Mouse (Mus musculus): Measurements from ENCODE around the gene Lrig1.

Gene Lrig1

DNA sequence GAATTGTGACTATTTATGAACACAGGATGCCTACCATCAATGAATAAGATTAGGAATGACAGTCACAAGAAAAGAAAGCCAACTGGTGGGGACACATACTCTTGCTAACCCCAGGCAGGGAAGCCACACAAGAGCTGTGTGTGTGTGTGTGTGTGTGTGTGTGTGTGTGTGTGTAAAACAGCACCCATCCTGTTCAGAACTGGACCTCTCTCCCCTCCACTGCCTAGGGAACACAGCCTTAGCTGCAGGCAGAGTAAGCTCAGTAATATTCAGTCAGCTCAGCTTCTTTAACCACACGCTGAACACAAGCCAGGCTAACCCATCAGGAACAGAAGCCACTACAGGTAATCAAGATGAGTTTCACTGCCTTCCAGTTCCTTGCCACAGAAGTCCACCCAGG is 34.3 kb downstream of the Lrig1 start:
- H3K4me1 ChIP-seq (replicated peaks; ENCODE audit: low read depth, low read length), result peaks cover 56% of the 10 kb centered on the region
- TF ChIP-seq NANOG (IDR thresholded peaks at IDR 0.05; ENCODE audit: borderline replicate concordance, low read length) (no peak), POU5F1 (IDR thresholded peaks at IDR 0.05; ENCODE audit: borderline replicate concordance, low read length) (no peak), CTCF (conservative IDR thresholded peaks at IDR 0.05; ENCODE audit: low read length) (no peak)

DNA sequence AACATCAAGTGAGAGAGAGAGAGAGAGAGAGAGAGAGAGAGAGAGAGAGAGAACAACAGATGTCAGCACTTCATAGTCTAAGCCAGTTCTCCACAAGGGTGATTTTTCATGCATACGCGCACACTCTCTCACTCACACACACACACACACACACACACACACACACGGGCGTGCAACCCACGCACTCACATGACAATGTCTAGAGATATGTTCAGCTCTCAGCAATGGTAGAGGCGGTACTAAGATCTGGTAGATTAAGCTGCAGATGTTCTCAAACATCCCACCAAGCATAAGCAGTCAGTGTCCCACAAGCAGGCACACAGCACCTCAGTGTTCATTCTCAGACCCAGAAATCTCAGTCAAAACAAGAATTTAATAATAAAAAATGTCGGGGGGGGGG is 34.7 kb downstream of the Lrig1 start:
- no peaks in the 10 kb centered on the region for H3K9me3 ChIP-seq (ENCODE audit: low read length)
- TF ChIP-seq POU5F1 (IDR thresholded peaks at IDR 0.05; ENCODE audit: borderline replicate concordance, low read length) (no peak), CTCF (conservative IDR thresholded peaks at IDR 0.05; ENCODE audit: low read length) (no peak), NANOG (IDR thresholded peaks at IDR 0.05; ENCODE audit: borderline replicate concordance, low read length) (no peak)
- H3K4me3 ChIP-seq (replicated peaks; ENCODE audit: low read length), result no peak overlapping the region
- H3K4me1 ChIP-seq (replicated peaks; ENCODE audit: low read depth, low read length), result peaks cover 52% of the 10 kb centered on the region
- peaks cover 22% of the 10 kb centered on the region for H3K36me3 ChIP-seq (ENCODE audit: insufficient read depth, low read length)
- no peaks in the 10 kb centered on the region for H3K27me3 ChIP-seq (ENCODE audit: insufficient read depth, low read length)

More for the DNA sequence above, 34.3 kb downstream of the Lrig1 start:
- Histone ChIP-seq H3K27me3 (ENCODE audit: insufficient read depth, low read length) (no peaks in the 10 kb centered on the region), H3K4me3 (replicated peaks; ENCODE audit: low read length) (no peak overlapping the region), H3K36me3 (ENCODE audit: insufficient read depth, low read length) (peaks cover 18% of the 10 kb centered on the region; the same call in 1 of the 2 replicates), H3K9me3 (ENCODE audit: low read length) (no peaks in the 10 kb centered on the region)

DNA sequence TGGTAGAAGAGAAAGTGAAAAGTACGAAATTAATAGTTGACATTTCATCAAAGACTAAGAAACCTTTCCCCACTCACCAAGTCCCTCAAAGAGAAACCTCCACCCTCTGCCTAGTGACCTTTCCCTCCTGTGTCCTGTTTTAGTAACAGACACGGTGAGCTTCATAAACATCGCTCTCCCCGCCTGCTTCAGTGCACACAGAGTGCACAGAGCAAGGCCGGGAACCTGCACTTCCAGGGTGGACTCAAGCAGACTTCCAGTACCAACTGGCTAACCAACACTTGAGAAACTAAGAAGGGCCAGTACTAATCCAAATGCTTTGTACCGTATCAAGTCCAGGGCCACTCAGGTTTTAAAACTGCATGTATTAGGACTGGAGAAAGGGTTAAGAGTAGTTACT is 36.0 kb downstream of the Lrig1 start:
- Histone ChIP-seq H3K27me3 (ENCODE audit: insufficient read depth, low read length) (no peaks in the 10 kb centered on the region), H3K4me1 (replicated peaks; ENCODE audit: low read depth, low read length) (peaks cover 39% of the 10 kb centered on the region)
- no peak for TF ChIP-seq CTCF (conservative IDR thresholded peaks at IDR 0.05; ENCODE audit: low read length)
- TF ChIP-seq POU5F1 (IDR thresholded peaks at IDR 0.05; ENCODE audit: borderline replicate concordance, low read length), result no peak
- no peak for TF ChIP-seq NANOG (IDR thresholded peaks at IDR 0.05; ENCODE audit: borderline replicate concordance, low read length)

DNA sequence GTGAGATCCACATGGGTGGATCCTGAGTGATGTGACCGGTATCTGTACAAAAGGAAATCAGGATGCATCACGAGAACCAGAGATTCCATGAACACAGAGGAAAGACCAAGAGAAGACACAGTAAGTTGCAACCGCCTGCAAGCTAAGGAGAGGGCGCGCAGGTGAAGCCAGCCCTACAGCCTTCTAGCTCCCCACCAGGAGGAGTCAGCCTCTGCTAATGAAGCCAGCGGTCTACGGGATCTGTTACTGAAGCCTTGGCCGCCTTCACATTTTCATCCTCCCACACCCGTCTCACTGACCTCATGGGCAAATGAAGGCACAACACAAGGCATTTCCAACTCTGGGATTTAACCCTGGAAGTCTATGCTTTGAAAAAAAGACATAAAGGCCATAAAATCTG is 38.0 kb downstream of the Lrig1 start:
- H3K27me3 ChIP-seq (ENCODE audit: insufficient read depth, low read length), result no peaks in the 10 kb centered on the region

More for the DNA sequence above, 36.0 kb downstream of the Lrig1 start:
- Histone ChIP-seq H3K36me3 (ENCODE audit: insufficient read depth, low read length) (peaks cover 28% of the 10 kb centered on the region), H3K9me3 (ENCODE audit: low read length) (no peaks in the 10 kb centered on the region), H3K4me3 (replicated peaks; ENCODE audit: low read length) (no peak overlapping the region)

DNA sequence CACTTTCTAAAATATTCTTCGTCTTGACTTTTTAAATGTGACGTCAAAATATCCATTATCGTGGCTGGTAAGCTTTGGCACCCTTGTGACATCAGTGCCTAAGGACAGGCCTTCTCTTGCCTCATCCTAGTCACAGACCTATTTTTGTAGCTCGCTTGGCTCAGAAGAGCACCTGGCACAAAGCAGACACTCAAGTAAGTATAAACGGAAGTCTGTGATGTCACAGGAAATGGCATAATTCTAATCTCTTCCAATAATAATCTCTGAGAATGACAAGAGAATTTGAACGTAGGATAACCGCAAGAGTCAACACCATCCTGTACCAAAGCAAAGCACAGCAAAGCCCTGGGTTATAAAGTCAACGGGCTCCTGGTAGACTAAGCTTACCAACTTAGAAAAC is 38.6 kb downstream of the Lrig1 start:
- Histone ChIP-seq H3K27me3 (ENCODE audit: insufficient read depth, low read length) (no peaks in the 10 kb centered on the region), H3K36me3 (ENCODE audit: insufficient read depth, low read length) (peaks cover 37% of the 10 kb centered on the region), H3K9me3 (ENCODE audit: low read length) (no peaks in the 10 kb centered on the region), H3K4me1 (replicated peaks; ENCODE audit: low read depth, low read length) (peaks cover 43% of the 10 kb centered on the region), H3K4me3 (replicated peaks; ENCODE audit: low read length) (no peak overlapping the region)
- no peak for TF ChIP-seq POU5F1 (IDR thresholded peaks at IDR 0.05; ENCODE audit: borderline replicate concordance, low read length)
- no peak for TF ChIP-seq NANOG (IDR thresholded peaks at IDR 0.05; ENCODE audit: borderline replicate concordance, low read length)
- no peak for TF ChIP-seq CTCF (conservative IDR thresholded peaks at IDR 0.05; ENCODE audit: low read length)

More for the DNA sequence above, 38.0 kb downstream of the Lrig1 start:
- TF ChIP-seq POU5F1 (IDR thresholded peaks at IDR 0.05; ENCODE audit: borderline replicate concordance, low read length) (no peak), CTCF (conservative IDR thresholded peaks at IDR 0.05; ENCODE audit: low read length) (no peak), NANOG (IDR thresholded peaks at IDR 0.05; ENCODE audit: borderline replicate concordance, low read length) (no peak)
- Histone ChIP-seq H3K36me3 (ENCODE audit: insufficient read depth, low read length) (peaks cover 37% of the 10 kb centered on the region), H3K4me3 (replicated peaks; ENCODE audit: low read length) (no peak overlapping the region), H3K4me1 (replicated peaks; ENCODE audit: low read depth, low read length) (peaks cover 42% of the 10 kb centered on the region), H3K9me3 (ENCODE audit: low read length) (no peaks in the 10 kb centered on the region)

DNA sequence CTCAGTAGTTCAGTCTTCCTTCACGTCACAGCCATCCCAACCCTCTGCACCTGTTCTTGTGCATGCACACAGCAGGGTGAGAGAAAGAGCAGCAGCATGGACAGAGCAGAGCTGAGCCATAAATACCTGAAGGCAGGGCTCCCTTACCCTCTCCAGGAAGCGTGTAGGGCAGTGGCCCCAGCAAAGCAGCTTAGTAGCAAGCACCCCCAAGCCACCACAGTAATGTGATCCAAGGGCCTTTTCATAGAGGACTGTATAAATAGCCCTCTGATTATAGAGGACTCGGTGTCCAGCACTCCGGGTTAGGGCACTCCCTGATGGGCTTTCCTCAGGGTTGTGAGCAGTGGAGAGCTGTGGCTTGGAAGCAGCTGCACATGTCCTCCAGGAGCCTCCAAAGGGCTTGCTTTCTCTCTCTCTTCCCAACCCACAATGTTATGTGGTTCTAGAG is 40.0 kb downstream of the Lrig1 start:
- TF ChIP-seq CTCF (conservative IDR thresholded peaks at IDR 0.05; ENCODE audit: low read length), result no peak
- no peak for TF ChIP-seq NANOG (IDR thresholded peaks at IDR 0.05; ENCODE audit: borderline replicate concordance, low read length)
- no peak for TF ChIP-seq POU5F1 (IDR thresholded peaks at IDR 0.05; ENCODE audit: borderline replicate concordance, low read length)
- no peaks in the 10 kb centered on the region for H3K9me3 ChIP-seq (ENCODE audit: low read length)
- H3K4me3 ChIP-seq (replicated peaks; ENCODE audit: low read length), result no peak overlapping the region
- H3K36me3 ChIP-seq (ENCODE audit: insufficient read depth, low read length), result peaks cover 46% of the 10 kb centered on the region
- H3K27me3 ChIP-seq (ENCODE audit: insufficient read depth, low read length), result no peaks in the 10 kb centered on the region
- H3K4me1 ChIP-seq (replicated peaks; ENCODE audit: low read depth, low read length), result peaks cover 34% of the 10 kb centered on the region

DNA sequence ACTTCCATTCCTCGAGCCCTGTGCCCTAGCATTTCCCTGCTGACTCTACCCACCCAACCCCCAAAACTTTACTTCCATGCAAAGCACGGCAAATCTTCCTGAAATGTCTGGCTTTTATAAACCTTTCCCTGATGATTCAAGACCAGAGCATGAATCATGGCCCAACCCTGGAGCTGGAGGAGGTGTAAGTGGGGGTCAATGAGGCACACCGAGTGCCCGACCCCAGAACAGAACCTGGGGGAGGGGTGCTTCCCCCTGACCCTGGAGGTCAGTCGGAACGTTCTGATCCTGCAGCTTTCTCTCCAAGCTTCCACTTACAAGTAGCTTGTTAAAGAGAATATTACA is 41.9 kb downstream of the Lrig1 start:
- H3K9me3 ChIP-seq (ENCODE audit: low read length), result no peaks in the 10 kb centered on the region
- no peak for TF ChIP-seq POU5F1 (IDR thresholded peaks at IDR 0.05; ENCODE audit: borderline replicate concordance, low read length)
- no peak for TF ChIP-seq NANOG (IDR thresholded peaks at IDR 0.05; ENCODE audit: borderline replicate concordance, low read length)
- no peak for TF ChIP-seq CTCF (conservative IDR thresholded peaks at IDR 0.05; ENCODE audit: low read length)
- H3K27me3 ChIP-seq (ENCODE audit: insufficient read depth, low read length), result no peaks in the 10 kb centered on the region

DNA sequence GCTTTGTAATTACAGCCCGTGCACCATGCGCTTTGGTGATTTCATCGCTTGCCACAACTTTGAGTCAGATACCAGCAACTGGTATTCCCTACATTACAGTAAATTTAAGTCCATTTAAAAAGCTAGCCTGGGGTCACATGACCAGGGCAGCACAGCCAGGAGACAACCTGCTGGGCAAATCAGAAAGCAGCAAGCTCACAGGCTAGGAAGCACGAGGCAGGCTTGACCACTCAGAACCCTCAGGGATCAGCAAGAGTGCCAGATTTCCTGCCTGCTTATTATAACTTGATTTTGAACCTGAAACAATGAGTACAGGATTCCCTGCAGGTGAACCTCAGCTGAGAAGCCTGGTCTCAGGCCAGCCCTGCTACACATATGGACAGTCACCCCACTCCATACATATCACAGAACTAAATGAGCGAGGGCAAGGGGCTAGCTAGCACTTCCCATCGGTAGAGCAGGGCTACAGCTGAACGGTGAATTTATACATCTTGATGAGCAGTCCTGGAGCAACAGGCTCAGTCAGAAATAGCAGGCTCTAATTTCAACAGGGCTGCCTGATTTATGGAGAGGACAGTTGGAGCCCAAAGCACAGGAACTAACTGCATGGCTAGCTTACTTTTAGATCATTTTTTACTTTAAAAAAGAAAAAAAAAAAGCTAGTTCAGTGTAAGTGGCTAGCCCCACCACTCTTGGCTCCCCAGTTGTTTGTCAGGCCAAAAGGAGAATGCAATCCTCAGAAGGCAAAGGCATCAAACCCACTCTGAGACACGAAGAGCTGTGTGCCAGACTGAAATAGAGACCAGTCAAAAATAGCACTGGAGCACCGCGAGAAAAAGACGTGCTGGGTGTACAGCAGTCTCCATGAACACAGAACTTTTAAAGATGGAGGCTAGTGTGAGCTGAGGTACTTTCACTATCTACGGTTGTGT is 42.5 kb downstream of the Lrig1 start:
- H3K4me3 ChIP-seq (replicated peaks; ENCODE audit: low read length), result no peak overlapping the region
- H3K4me1 ChIP-seq (replicated peaks; ENCODE audit: low read depth, low read length), result peaks cover 32% of the 10 kb centered on the region
- no peaks in the 10 kb centered on the region for H3K9me3 ChIP-seq (ENCODE audit: low read length)
- no peaks in the 10 kb centered on the region for H3K27me3 ChIP-seq (ENCODE audit: insufficient read depth, low read length)
- TF ChIP-seq CTCF (conservative IDR thresholded peaks at IDR 0.05; ENCODE audit: low read length) (no peak), POU5F1 (IDR thresholded peaks at IDR 0.05; ENCODE audit: borderline replicate concordance, low read length) (no peak), NANOG (IDR thresholded peaks at IDR 0.05; ENCODE audit: borderline replicate concordance, low read length) (no peak)
- peaks cover 49% of the 10 kb centered on the region for H3K36me3 ChIP-seq (ENCODE audit: insufficient read depth, low read length)

More for the DNA sequence above, 41.9 kb downstream of the Lrig1 start:
- Histone ChIP-seq H3K4me3 (replicated peaks; ENCODE audit: low read length) (no peak overlapping the region), H3K36me3 (ENCODE audit: insufficient read depth, low read length) (peaks cover 52% of the 10 kb centered on the region), H3K4me1 (replicated peaks; ENCODE audit: low read depth, low read length) (peaks cover 25% of the 10 kb centered on the region)
